Mouse (Mus musculus): Measurements from ENCODE around the gene Grip1.

- no peak for TF ChIP-seq POLR2A (IDR thresholded peaks at IDR 0.05; ENCODE audit: insufficient read depth, low read depth, low read length)
- no peak for TF ChIP-seq EP300 (IDR thresholded peaks at IDR 0.05; ENCODE audit: insufficient read depth, low read depth, low read length)
Observed at GRCm38 (mm10) chr10:119467976-119468375, 14.3 kb downstream of the Grip1 start.
